Comparison of ENCODE assay signal across 25 mouse cellular contexts in genomic region chr13:34663762-34664161, GRCm38 (mm10). TPM values are rescaled to one million over a fixed set of nuclear protein-coding genes. Genes with fewer than 3 reads are reported as not detected.
A peak's percentile ranks its signal among the peaks of the same experiment; 100 is the strongest.
DNase-seq lines count a peak whose midpoint lies in the region; ATAC-seq and TF ChIP-seq lines count a peak whose summit lies in the region.
"Had no signal": no experiment of that assay in that cellular context is flagged by ENCODE, and none has a peak within 500 bp of the region (broad histone marks: within the 10 kb centered on the region; RNA-seq: fewer than 3 reads in every experiment).

No protein-coding gene starts in this region.

- H3K36me3 ChIP-seq in forebrain, embryonic 11.5 days (ENCODE audit: control insufficient read depth, insufficient read depth, low read length): no peaks in the 10 kb centered on the region
- no peaks in the 10 kb centered on the region for H3K36me3 ChIP-seq in forebrain, embryonic 12.5 days (replicated peaks)
- no peaks in the 10 kb centered on the region for H3K36me3 ChIP-seq in spleen, adult 2 months (ENCODE audit: control insufficient read depth, insufficient read depth, low read length)
- no peaks in the 10 kb centered on the region for H3K36me3 ChIP-seq in splenic B cell, adult 2 months (ENCODE audit: control insufficient read depth, insufficient read depth, low read length, poor library complexity, severe bottlenecking)
- no peaks in the 10 kb centered on the region for H3K36me3 ChIP-seq in hindbrain, embryonic 14.5 days (replicated peaks; ENCODE audit: control insufficient read depth, insufficient read depth)
- H3K36me3 ChIP-seq: embryonic facial prominence, embryonic 10.5 days; embryonic facial prominence, embryonic 12.5 days; forebrain, embryonic 15.5 days; G1E had no signal

- no peaks in the 10 kb centered on the region for H3K4me1 ChIP-seq in forebrain, embryonic 11.5 days (replicated peaks; ENCODE audit: control insufficient read depth, insufficient read depth, low read length)
- no peaks in the 10 kb centered on the region for H3K4me1 ChIP-seq in forebrain, embryonic 12.5 days
- peaks cover 10% of the 10 kb centered on the region; the same call in 1 of the 2 replicates for H3K4me1 ChIP-seq in spleen, adult 2 months (ENCODE audit: control insufficient read depth, insufficient read depth, insufficient read length)
- no peaks in the 10 kb centered on the region for H3K4me1 ChIP-seq in hindbrain, embryonic 14.5 days (replicated peaks; ENCODE audit: control insufficient read depth, insufficient read depth, low read length)
- H3K4me1 ChIP-seq: embryonic facial prominence, embryonic 10.5 days; embryonic facial prominence, embryonic 12.5 days; forebrain, embryonic 13.5 days; forebrain, embryonic 15.5 days had no signal

- no peak overlapping the region for H3K9ac ChIP-seq in forebrain, embryonic 11.5 days (ENCODE audit: low read length)
- no peak overlapping the region for H3K9ac ChIP-seq in forebrain, embryonic 12.5 days
- no peak overlapping the region for H3K9ac ChIP-seq in hindbrain, embryonic 14.5 days
- H3K9ac ChIP-seq: embryonic facial prominence, embryonic 12.5 days; forebrain, embryonic 13.5 days; forebrain, embryonic 15.5 days; forebrain, postnatal 0 days had no signal

- H3K27ac ChIP-seq in forebrain, embryonic 11.5 days (ENCODE audit: low read depth, low read length): no peak overlapping the region
- H3K27ac ChIP-seq in forebrain, embryonic 12.5 days: no peak overlapping the region
- H3K27ac ChIP-seq in spleen, adult 2 months (ENCODE audit: insufficient read depth, low read length): peak overlapping the region; percentile 47; the same call in 1 of the 2 replicates
- H3K27ac ChIP-seq in hindbrain, embryonic 14.5 days: no peak overlapping the region
- H3K27ac ChIP-seq: embryonic facial prominence, embryonic 10.5 days; embryonic facial prominence, embryonic 12.5 days; forebrain, embryonic 13.5 days; forebrain, embryonic 15.5 days had no signal

- no peak overlapping the region for H3K4me2 ChIP-seq in forebrain, embryonic 11.5 days (ENCODE audit: low read depth, low read length, severe bottlenecking)
- no peak overlapping the region for H3K4me2 ChIP-seq in forebrain, embryonic 12.5 days
- H3K4me2 ChIP-seq in hindbrain, embryonic 14.5 days (replicated peaks): no peak overlapping the region
- H3K4me2 ChIP-seq: embryonic facial prominence, embryonic 12.5 days; forebrain, embryonic 13.5 days; forebrain, embryonic 15.5 days had no signal

- TF ChIP-seq POLR2A in spleen, adult 2 months (IDR thresholded peaks at IDR 0.05; ENCODE audit: low read depth, low read length): no peak

- H3K27me3 ChIP-seq in forebrain, embryonic 11.5 days (ENCODE audit: control insufficient read depth, insufficient read depth, low read length): no peaks in the 10 kb centered on the region
- no peaks in the 10 kb centered on the region for H3K27me3 ChIP-seq in forebrain, embryonic 12.5 days
- no peaks in the 10 kb centered on the region for H3K27me3 ChIP-seq in spleen, adult 2 months (ENCODE audit: control insufficient read depth, insufficient read depth, low read length)
- H3K27me3 ChIP-seq in splenic B cell, adult 2 months (ENCODE audit: control insufficient read depth, insufficient read depth, low read length, poor library complexity, severe bottlenecking): no peaks in the 10 kb centered on the region
- H3K27me3 ChIP-seq in hindbrain, embryonic 14.5 days (ENCODE audit: control insufficient read depth, insufficient read depth, low read length): no peaks in the 10 kb centered on the region
- H3K27me3 ChIP-seq: CH12.LX; embryonic facial prominence, embryonic 12.5 days; forebrain, embryonic 15.5 days; Patski had no signal

- peak; percentile 6 for DNase-seq in forebrain, embryonic 11.5 days (ENCODE audit: low spot score)
- no peak for DNase-seq in spleen, adult 2 months (ENCODE audit: low read depth in 1 of 2, low spot score in 2 of 2)
- no peak for DNase-seq in spleen, adult 12 weeks (ENCODE audit: low spot score)
- DNase-seq in splenic B cell, adult 2 months (ENCODE audit: low read depth, low spot score): peak; percentile 54
- no peak for DNase-seq in hindbrain, embryonic 14.5 days (ENCODE audit: low spot score)
- DNase-seq: adrenal gland, adult 8-10 months; adrenal gland, postnatal 14 days; adrenal gland, postnatal 36 days; B cell, adult 2 months; cerebellum, adult 11-12 months; cerebellum, adult 2 months; cerebellum, adult 9-10 months; cerebellum, postnatal 10 days; cerebellum, postnatal 25 days; forebrain, postnatal 0 days had no signal

- H3K9me3 ChIP-seq in forebrain, embryonic 11.5 days (ENCODE audit: control insufficient read depth, low read length): no peaks in the 10 kb centered on the region; the same call in 1 of the 2 replicates
- H3K9me3 ChIP-seq in forebrain, embryonic 12.5 days: no peaks in the 10 kb centered on the region
- no peaks in the 10 kb centered on the region for H3K9me3 ChIP-seq in hindbrain, embryonic 14.5 days (ENCODE audit: control insufficient read depth, low read length)
- H3K9me3 ChIP-seq: embryonic facial prominence, embryonic 10.5 days; embryonic facial prominence, embryonic 12.5 days; forebrain, embryonic 13.5 days; forebrain, embryonic 15.5 days; G1E had no signal

- TF ChIP-seq CTCF in spleen, adult 2 months (IDR thresholded peaks at IDR 0.05; ENCODE audit: extremely low read depth, insufficient read depth, insufficient read length, insufficient replicate concordance): no peak

- H3K4me3 ChIP-seq in forebrain, embryonic 11.5 days (ENCODE audit: low read depth, low read length): no peak overlapping the region
- no peak overlapping the region for H3K4me3 ChIP-seq in forebrain, embryonic 12.5 days (replicated peaks)
- H3K4me3 ChIP-seq in spleen, adult 2 months (ENCODE audit: extremely low read depth, insufficient read depth, insufficient read length): no peak overlapping the region
- no peak overlapping the region for H3K4me3 ChIP-seq in hindbrain, embryonic 14.5 days (replicated peaks; ENCODE audit: low read length)
- H3K4me3 ChIP-seq: embryonic facial prominence, embryonic 10.5 days; embryonic facial prominence, embryonic 12.5 days; forebrain, embryonic 13.5 days; forebrain, embryonic 15.5 days had no signal

- ATAC-seq in forebrain, embryonic 11.5 days (replicated peaks; ENCODE audit: low FRiP score): no peak
- ATAC-seq in forebrain, embryonic 12.5 days (ENCODE audit: low FRiP score): no peak
- ATAC-seq in hindbrain, embryonic 14.5 days (ENCODE audit: low FRiP score): no peak
- ATAC-seq: activated CD4-positive, CD25-positive, alpha-beta regulatory T cell, adult 4 months; CD4-positive, CD25-positive, alpha-beta regulatory T cell, adult 4 months; forebrain, embryonic 13.5 days; forebrain, embryonic 15.5 days; forebrain, postnatal 0 days; Patski had no signal

- WGBS in forebrain, embryonic 11.5 days: 88% methylated on average over 6 of the region's 6 CpGs
- WGBS in forebrain, embryonic 12.5 days: 85% methylated on average over 6 of the region's 6 CpGs
- 68% methylated on average over 6 of the region's 6 CpGs for WGBS in spleen, adult 2 months
- 91% methylated on average over 6 of the region's 6 CpGs for WGBS in hindbrain, embryonic 14.5 days

RNA-seq across cellular contexts. Expression of gene Pxdc1, which starts 10.5 kb away (rescaled TPM):
- 4.6 and 5.0 TPM in 2 replicates for polyA plus RNA-seq in forebrain, embryonic 11.5 days (2014; fragmentation: Nextera tagmentation; extraction: Ambion mirVana)
- 5.5 and 5.9 TPM in 2 replicates for polyA plus RNA-seq in forebrain, embryonic 12.5 days (2016; fragmentation: Nextera tagmentation; extraction: Ambion mirVana)
- 41.9 and 47.4 TPM in 2 replicates for polyA plus RNA-seq in spleen, adult 2 months (2012; rRNA removed)
- polyA plus RNA-seq in hindbrain, embryonic 14.5 days (2014; fragmentation: Nextera tagmentation; extraction: Ambion mirVana): 10.4 and 13.2 TPM in 2 replicates
- polyA plus RNA-seq: G1E had no signal

Comparison
In these comparisons a context has a peak if more than half of its experiments do, and no peak if none do; other contexts are left out.
1. DNase-seq: peak in forebrain, embryonic 11.5 days (single experiment) and splenic B cell, adult 2 months (single experiment); none in spleen, adult 2 months (0 of 2), spleen, adult 12 weeks (single experiment) and hindbrain, embryonic 14.5 days (single experiment).